Mouse (Mus musculus) small intestine, adult 2 months (tissue): Measurements from ENCODE around the gene Tmod3. TPM values are rescaled to one million over a fixed set of nuclear protein-coding genes. Genes with fewer than 3 reads are reported as not detected.

Experiments
- H3K27ac ChIP-seq: fragments of 200-500 bp; 2 replicates; pipeline ENCODE4 v1.5.1; 2012; ENCODE audit warnings: low read depth, low read length, control low read depth, inconsistent platforms; ENCODE audit not compliant: insufficient read depth
- H3K27me3 ChIP-seq: fragments of 200-500 bp; 2 replicates; pipeline ENCODE4 v1.6.1; 2012; ENCODE audit warnings: mild to moderate bottlenecking, moderate library complexity, low read length, inconsistent platforms; ENCODE audit not compliant: control insufficient read depth, insufficient read depth
- H3K36me3 ChIP-seq: fragments of 200-500 bp; 2 replicates; pipeline ENCODE4 v1.6.1; 2012; ENCODE audit warnings: mild to moderate bottlenecking, low read length, control low read depth, inconsistent platforms; ENCODE audit not compliant: control insufficient read depth, insufficient read depth
- H3K4me1 ChIP-seq: fragments of 200-500 bp; 2 replicates; pipeline ENCODE4 v1.6.1; 2012; ENCODE audit warnings: low read length, inconsistent platforms, mixed read lengths; ENCODE audit not compliant: control insufficient read depth, insufficient read depth, insufficient read length
- H3K4me3 ChIP-seq: fragments of 200-500 bp; 2 replicates; pipeline ENCODE4 v1.5.1; 2012; ENCODE audit warnings: low read depth, mild to moderate bottlenecking, control low read depth, inconsistent platforms, low read length, moderate library complexity
- CTCF ChIP-seq: fragments of 200-500 bp; IDR thresholded peaks from 2 replicates; pipeline ENCODE4 v1.5.1; 2012; ENCODE audit warnings: low read depth, mild to moderate bottlenecking, control low read depth, inconsistent platforms, low read length, moderate library complexity, mixed read lengths; ENCODE audit not compliant: insufficient replicate concordance, insufficient read length; ENCODE audit errors: extremely low read depth
- POLR2A ChIP-seq: fragments of 200-500 bp; IDR thresholded peaks from 2 replicates; pipeline ENCODE4 v1.6.1; 2012; ENCODE audit warnings: low read depth, mild to moderate bottlenecking, control low read depth, inconsistent platforms, low read length, moderate library complexity
- WGBS: fragments of 180-500 bp; shearing (Covaris S2); methylation state at CpG from one replicate; pipeline ENCODE4 v1.1.7; 2018; 5-methylcytosine and 5-hydroxymethylcytosine counted together
- polyA plus RNA-seq: library from polyadenylated mRNA; depleted of rRNA; stranded (reverse); fragments of >200 nt; gene quantifications from 2 replicates; pipeline ENCODE4 v1.2.3, GENCODE M21; 2012; rRNA removed

Tmod3 gene
- polyA plus RNA-seq, 1 experiment = 13.4 TPM

GRCm38 (mm10) chr9:75465856-75466255 lies 93.6 kb downstream of the Tmod3 start:
- 91% methylated on average over 9 of the region's 9 CpGs for WGBS
- H3K4me1 ChIP-seq = no peaks in the 10 kb centered on the region
- no peak overlapping the region for H3K4me3 ChIP-seq
- H3K27me3 ChIP-seq = no peaks in the 10 kb centered on the region
- H3K27ac ChIP-seq = no peak overlapping the region
- peaks cover 51% of the 10 kb centered on the region for H3K36me3 ChIP-seq
- TF ChIP-seq CTCF (no peak), POLR2A (no peak)

- no peaks in the 10 kb centered on the region for H3K27me3 ChIP-seq
- H3K4me3 ChIP-seq = no peak overlapping the region
- H3K27ac ChIP-seq = no peak overlapping the region
- no peaks in the 10 kb centered on the region for H3K4me1 ChIP-seq
- H3K36me3 ChIP-seq = peaks cover 63% of the 10 kb centered on the region
- TF ChIP-seq POLR2A (no peak), CTCF (no peak)
- 77% methylated on average over 8 of the region's 8 CpGs for WGBS
Observed at GRCm38 (mm10) chr9:75463050-75463660, 96.3 kb downstream of the Tmod3 start.

GRCm38 (mm10) chr9:75455684-75456083 lies 103.8 kb downstream of the Tmod3 start:
- 70% methylated on average over 10 of the region's 10 CpGs for WGBS
- no peaks in the 10 kb centered on the region for H3K27me3 ChIP-seq
- no peak overlapping the region for H3K27ac ChIP-seq
- TF ChIP-seq CTCF = no peak
- TF ChIP-seq POLR2A = no peak
- H3K36me3 ChIP-seq = peaks cover 77% of the 10 kb centered on the region
- H3K4me1 ChIP-seq = no peaks in the 10 kb centered on the region
- no peak overlapping the region for H3K4me3 ChIP-seq

- Histone ChIP-seq H3K36me3 (peaks cover 75% of the 10 kb centered on the region), H3K27me3 (no peaks in the 10 kb centered on the region), H3K4me1 (no peaks in the 10 kb centered on the region), H3K27ac (peak overlapping the region; percentile 22), H3K4me3 (no peak overlapping the region)
- WGBS = 84% methylated on average over 2 of the region's 2 CpGs
- TF ChIP-seq POLR2A (no peak), CTCF (no peak)
Observed at GRCm38 (mm10) chr9:75453994-75454393, 105.5 kb downstream of the Tmod3 start.

GRCm38 (mm10) chr9:75448021-75448420 lies 111.4 kb downstream of the Tmod3 start:
- 72% methylated on average over 3 of the region's 3 CpGs for WGBS

More at GRCm38 (mm10) chr9:75448021-75448420, 111.4 kb downstream of the Tmod3 start:
- no peaks in the 10 kb centered on the region for H3K27me3 ChIP-seq
- peaks cover 50% of the 10 kb centered on the region for H3K36me3 ChIP-seq
- TF ChIP-seq POLR2A (no peak), CTCF (no peak)
- H3K27ac ChIP-seq = no peak overlapping the region
- H3K4me1 ChIP-seq = no peaks in the 10 kb centered on the region
- H3K4me3 ChIP-seq = no peak overlapping the region

Other genes with a start within 250 kb of the Tmod3 start
- gene Bcl2l10, start 211.9 kb downstream of the Tmod3 start, polyA plus RNA-seq = not detected in 2 replicates
- gene Mapk6, start 149.7 kb downstream of the Tmod3 start, polyA plus RNA-seq = 7.6 and 28.9 TPM in 2 replicates
- 1.7 and 2.8 TPM in 2 replicates for gene Leo1, start 118.1 kb downstream of the Tmod3 start, polyA plus RNA-seq
- 0.15 and 0.42 TPM in 2 replicates for gene Tmod2, start 51.7 kb upstream of the Tmod3 start, polyA plus RNA-seq
- gene Lysmd2, start 66.1 kb upstream of the Tmod3 start, polyA plus RNA-seq = 8.8 and 13.7 TPM in 2 replicates
- 1.9 and 6.0 TPM in 2 replicates for gene Scg3, start 124.4 kb upstream of the Tmod3 start, polyA plus RNA-seq
- 0.84 and 1.9 TPM in 2 replicates for gene Bmp5, start 215.7 kb upstream of the Tmod3 start, polyA plus RNA-seq